Mouse (Mus musculus) C2C12 (cell line): ENCODE results near the gene Il24.

Source experiments
- CEBPB ChIP-seq: IDR thresholded peaks from one replicate; pipeline ENCODE4 v1.6.1; 2011; ENCODE audit warnings: low read depth, mild to moderate bottlenecking, control low read depth, moderate library complexity
- CTCF ChIP-seq: IDR thresholded peaks from one replicate; pipeline ENCODE4 v1.5.1; 2011; ENCODE audit not compliant: control insufficient read depth, insufficient read depth, insufficient read length
- FOSL1 ChIP-seq: IDR thresholded peaks from one replicate; pipeline ENCODE4 v1.8.0; 2011; ENCODE audit warnings: mild to moderate bottlenecking, low read length; ENCODE audit not compliant: poor library complexity, insufficient read depth, severe bottlenecking
- MAX ChIP-seq: IDR thresholded peaks from one replicate; pipeline ENCODE4 v1.6.1; 2011; ENCODE audit warnings: mild to moderate bottlenecking, control low read depth
- USF1 ChIP-seq: IDR thresholded peaks from one replicate; pipeline ENCODE4 v1.6.1; 2011; ENCODE audit warnings: low read depth, mild to moderate bottlenecking, control low read depth, moderate library complexity

- TF ChIP-seq CTCF (no peak), CEBPB (no peak), USF1 (no peak), MAX (no peak), FOSL1 (no peak)
Measured at GRCm38 (mm10) chr1:130875910-130876309, 11.3 kb downstream of the Il24 start.
